Mouse (Mus musculus): ENCODE results near the gene Gas1. TPM values are rescaled to one million over a fixed set of nuclear protein-coding genes. Genes with fewer than 3 reads are reported as not detected.
A peak's percentile ranks its signal among the peaks of the same experiment; 100 is the strongest.

The Gas1 gene
- polyA plus RNA-seq, 1 experiment, result 9.3 TPM

DNA sequence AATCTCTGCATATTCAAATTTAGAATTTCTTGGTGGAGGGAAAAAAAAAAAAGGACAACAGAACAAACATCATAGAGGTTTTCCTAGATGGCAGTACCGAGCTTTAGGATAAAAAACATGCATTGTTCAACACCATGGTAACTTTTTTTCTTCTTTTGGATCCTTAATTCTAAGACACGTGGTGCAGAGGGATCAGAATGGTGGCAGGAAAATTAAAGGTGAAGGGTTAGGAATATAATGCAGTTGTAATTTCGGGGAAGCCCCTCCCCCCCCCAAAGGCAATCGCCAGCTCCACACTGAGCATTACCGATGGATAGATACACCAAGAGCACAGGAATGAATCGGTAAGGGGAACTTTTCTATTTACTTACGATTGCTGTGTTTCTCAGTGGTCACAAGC is 2.2 kb downstream of the Gas1 start:
- Histone ChIP-seq H3K27ac (ENCODE audit: insufficient read depth, low read length) (no peak overlapping the region), H3K4me3 (ENCODE audit: insufficient read depth, low read length) (peak overlapping the region; percentile 38), H3K4me1 (ENCODE audit: control insufficient read depth, insufficient read depth, low read length) (no peaks in the 10 kb centered on the region)
- no peak for TF ChIP-seq POLR2A (IDR thresholded peaks at IDR 0.05; ENCODE audit: extremely low read depth, insufficient read depth, low read length)
- no peak for TF ChIP-seq CTCF (IDR thresholded peaks at IDR 0.05; ENCODE audit: extremely low read depth, insufficient read depth, low read length)

DNA sequence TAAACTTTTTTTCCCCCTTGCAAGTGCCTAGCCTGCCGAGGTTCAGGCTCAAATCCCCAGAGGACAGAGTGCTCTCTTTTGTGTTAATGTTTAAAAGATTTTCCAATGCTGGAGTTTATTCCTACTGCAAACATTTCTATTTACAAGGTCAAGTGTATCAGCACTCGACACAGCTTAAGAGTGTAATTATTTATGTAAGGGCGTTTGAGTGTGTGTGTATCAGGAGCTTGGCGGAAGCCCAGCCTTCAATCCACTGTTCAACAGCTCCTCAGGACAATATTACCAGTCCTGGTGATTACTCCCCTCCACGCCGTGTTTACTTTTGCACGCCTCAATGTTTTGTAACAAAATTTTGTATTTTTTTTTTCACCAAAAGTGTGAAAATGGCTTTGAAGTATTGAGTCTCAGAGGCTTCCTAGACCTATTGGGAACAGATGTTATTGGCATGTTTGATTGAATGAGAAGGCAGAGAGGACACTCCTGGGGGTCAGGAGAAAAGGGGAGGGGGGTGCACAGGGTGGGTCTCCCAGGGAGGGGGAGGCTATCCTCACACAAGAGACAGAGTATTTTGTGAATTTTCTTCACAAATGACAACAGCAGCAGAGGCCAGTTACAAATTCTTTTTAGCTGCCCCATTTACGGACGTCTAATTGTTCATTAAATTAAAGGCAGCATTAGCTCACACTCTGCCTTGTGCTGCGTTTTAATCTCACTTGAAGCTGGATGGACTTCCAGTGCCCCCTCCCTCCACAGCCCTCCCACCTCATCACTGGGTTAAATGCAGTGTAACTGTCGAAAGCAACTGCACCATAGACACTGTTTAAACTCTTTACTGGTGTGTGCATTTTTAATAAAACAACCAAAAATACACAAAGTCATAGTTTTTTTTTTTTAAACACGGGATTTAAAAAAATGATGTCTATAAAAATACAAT is 3.3 kb downstream of the Gas1 start:
- no peak overlapping the region for H3K27ac ChIP-seq (ENCODE audit: insufficient read depth, low read length)
- H3K4me1 ChIP-seq (ENCODE audit: control insufficient read depth, insufficient read depth, low read length), result no peaks in the 10 kb centered on the region
- TF ChIP-seq CTCF (IDR thresholded peaks at IDR 0.05; ENCODE audit: extremely low read depth, insufficient read depth, low read length), result no peak
- TF ChIP-seq POLR2A (IDR thresholded peaks at IDR 0.05; ENCODE audit: extremely low read depth, insufficient read depth, low read length), result no peak
- no peak overlapping the region for H3K4me3 ChIP-seq (ENCODE audit: insufficient read depth, low read length)

DNA sequence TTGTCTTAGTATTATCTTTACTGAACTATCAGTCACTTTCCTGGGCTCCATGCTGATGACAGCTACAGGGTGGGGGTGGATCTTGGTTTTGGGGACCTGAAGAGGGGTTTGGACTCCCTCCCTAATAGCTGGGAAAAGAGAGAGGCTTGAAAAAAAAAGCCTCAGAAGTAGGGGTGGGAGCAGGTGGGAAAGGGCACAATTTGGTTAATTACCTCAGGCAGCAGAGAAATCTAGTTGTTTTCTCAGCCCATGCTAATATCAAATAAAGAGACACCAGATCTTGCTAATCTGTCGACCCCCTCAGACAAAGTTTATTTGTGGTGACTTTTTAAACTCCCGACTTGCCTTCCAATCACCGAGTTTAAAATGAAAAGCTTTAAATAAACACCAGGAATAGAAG is 4.0 kb downstream of the Gas1 start:
- H3K27ac ChIP-seq (ENCODE audit: insufficient read depth, low read length), result no peak overlapping the region
- no peaks in the 10 kb centered on the region for H3K4me1 ChIP-seq (ENCODE audit: control insufficient read depth, insufficient read depth, low read length)
- H3K4me3 ChIP-seq (ENCODE audit: insufficient read depth, low read length), result no peak overlapping the region
- TF ChIP-seq POLR2A (IDR thresholded peaks at IDR 0.05; ENCODE audit: extremely low read depth, insufficient read depth, low read length), result no peak
- no peak for TF ChIP-seq CTCF (IDR thresholded peaks at IDR 0.05; ENCODE audit: extremely low read depth, insufficient read depth, low read length)

DNA sequence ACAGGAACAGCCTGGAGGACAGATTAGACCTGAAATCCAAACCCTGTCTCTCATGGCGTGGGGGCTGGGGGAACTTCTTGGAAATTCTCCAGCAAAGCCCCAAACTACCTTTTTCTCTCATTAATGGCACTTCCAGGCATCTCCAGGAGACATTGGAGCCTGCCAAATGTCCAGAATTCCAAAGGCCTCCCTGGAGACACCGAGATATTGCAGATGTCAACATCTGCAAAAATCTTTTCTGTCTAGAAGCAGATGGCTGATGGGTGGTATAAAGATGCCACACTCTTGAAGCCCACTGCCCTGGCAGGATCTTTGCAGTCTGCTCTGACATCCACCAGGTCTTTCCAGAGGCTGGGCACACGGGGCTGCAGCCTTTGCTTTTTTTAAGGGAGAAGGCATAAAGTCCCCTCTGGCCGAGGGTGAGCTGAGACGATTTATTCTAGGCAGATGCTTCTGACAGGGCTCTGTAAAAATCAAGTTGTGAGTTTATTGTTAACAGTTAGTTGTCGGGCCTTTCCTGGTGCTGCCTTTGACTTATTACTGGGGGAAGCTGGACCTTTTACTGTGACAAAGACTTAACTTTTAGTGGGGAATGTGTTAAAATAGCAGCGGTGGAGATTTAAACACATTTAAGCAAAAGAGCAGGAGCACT is 4.7 kb downstream of the Gas1 start:
- H3K4me1 ChIP-seq (ENCODE audit: control insufficient read depth, insufficient read depth, low read length), result no peaks in the 10 kb centered on the region
- H3K27ac ChIP-seq (ENCODE audit: insufficient read depth, low read length), result no peak overlapping the region
- TF ChIP-seq CTCF (IDR thresholded peaks at IDR 0.05; ENCODE audit: extremely low read depth, insufficient read depth, low read length), result no peak
- no peak for TF ChIP-seq POLR2A (IDR thresholded peaks at IDR 0.05; ENCODE audit: extremely low read depth, insufficient read depth, low read length)
- H3K4me3 ChIP-seq (ENCODE audit: insufficient read depth, low read length), result no peak overlapping the region

DNA sequence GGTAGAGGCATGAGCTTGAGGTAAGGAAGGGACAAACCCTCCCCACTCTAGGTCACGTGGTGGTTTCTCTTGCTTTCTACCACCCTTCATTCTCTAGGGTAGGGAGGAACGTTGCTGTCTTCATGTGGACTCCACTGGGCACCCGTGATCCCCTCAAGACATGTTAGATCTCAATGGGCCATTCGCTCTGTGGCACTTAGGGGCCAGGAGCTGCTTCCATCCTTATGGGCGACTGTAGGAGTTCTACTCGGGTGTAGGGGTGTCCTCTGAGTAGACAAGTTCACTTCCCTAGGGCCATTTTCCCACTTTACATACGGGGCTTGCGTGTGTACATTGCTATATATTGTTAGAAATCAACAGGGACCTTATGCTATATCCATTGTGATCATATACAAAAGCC is 5.4 kb downstream of the Gas1 start:
- no peak for TF ChIP-seq CTCF (IDR thresholded peaks at IDR 0.05; ENCODE audit: extremely low read depth, insufficient read depth, low read length)
- no peak for TF ChIP-seq POLR2A (IDR thresholded peaks at IDR 0.05; ENCODE audit: extremely low read depth, insufficient read depth, low read length)
- no peaks in the 10 kb centered on the region for H3K4me1 ChIP-seq (ENCODE audit: control insufficient read depth, insufficient read depth, low read length)
- no peak overlapping the region for H3K4me3 ChIP-seq (ENCODE audit: insufficient read depth, low read length)
- no peak overlapping the region for H3K27ac ChIP-seq (ENCODE audit: insufficient read depth, low read length)

DNA sequence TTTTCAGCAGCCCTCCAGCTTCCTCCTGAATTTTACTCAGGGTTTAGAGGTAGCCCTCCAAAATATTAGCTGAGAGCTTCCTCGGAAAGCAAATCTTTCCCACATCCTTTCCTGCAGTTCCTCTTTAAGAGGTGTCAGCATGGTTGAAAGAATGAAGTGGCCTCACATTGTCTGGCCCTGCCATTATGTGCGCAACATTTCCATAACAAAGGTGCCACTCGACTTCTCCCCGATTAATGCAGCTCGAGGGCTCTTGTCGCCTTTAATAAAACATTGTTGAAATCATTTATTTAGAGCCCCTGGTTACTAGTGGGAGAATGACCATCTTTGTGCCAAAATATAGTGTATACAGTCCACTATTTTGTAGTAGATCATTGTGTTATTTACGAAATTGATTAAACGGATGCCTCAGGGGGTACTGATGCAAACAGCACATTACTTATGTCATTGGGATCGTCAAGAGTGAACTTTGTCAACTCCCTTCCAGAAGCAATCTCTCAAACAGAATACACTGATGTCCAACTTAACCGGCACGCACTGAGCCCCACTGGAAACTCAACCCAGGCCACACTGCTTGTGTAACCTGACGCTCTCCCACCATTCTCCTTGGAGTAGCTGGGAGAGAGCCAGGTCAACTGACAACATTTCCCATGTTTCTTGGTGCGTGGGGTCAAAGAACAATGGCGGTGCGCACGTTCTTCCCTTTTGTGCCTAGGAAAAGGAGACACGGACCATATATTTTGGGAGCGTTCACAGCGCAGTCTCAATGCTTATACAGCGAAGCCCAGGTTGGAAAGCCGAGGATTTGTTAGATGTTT is 6.1 kb downstream of the Gas1 start:
- no peaks in the 10 kb centered on the region for H3K4me1 ChIP-seq (ENCODE audit: control insufficient read depth, insufficient read depth, low read length)
- TF ChIP-seq POLR2A (IDR thresholded peaks at IDR 0.05; ENCODE audit: extremely low read depth, insufficient read depth, low read length), result no peak
- TF ChIP-seq CTCF (IDR thresholded peaks at IDR 0.05; ENCODE audit: extremely low read depth, insufficient read depth, low read length), result no peak

DNA sequence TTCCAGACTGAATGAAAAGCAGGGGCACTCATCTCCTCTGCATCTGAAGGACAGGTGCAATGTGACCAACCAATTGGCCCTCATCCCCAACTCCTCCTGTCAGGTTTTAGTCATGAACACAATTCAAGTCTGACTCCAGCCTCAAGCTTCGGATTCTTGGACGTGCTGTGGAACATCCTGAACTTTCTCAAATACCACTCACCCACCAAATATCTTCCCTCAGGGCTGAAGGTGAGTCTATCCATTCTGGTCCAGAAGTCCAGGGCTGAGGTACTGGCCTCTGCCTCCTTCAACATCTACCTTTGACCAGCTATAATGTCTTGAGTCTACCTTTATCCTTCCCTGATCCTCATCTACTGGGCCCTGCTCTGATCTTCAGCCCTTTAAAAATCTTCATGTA is 8.1 kb downstream of the Gas1 start:
- Histone ChIP-seq H3K4me3 (ENCODE audit: insufficient read depth, low read length) (no peak overlapping the region), H3K4me1 (ENCODE audit: control insufficient read depth, insufficient read depth, low read length) (no peaks in the 10 kb centered on the region)
- TF ChIP-seq POLR2A (IDR thresholded peaks at IDR 0.05; ENCODE audit: extremely low read depth, insufficient read depth, low read length), result no peak
- no peak for TF ChIP-seq CTCF (IDR thresholded peaks at IDR 0.05; ENCODE audit: extremely low read depth, insufficient read depth, low read length)

More for the DNA sequence above, 6.1 kb downstream of the Gas1 start:
- Histone ChIP-seq H3K4me3 (ENCODE audit: insufficient read depth, low read length) (no peak overlapping the region), H3K27ac (ENCODE audit: insufficient read depth, low read length) (no peak overlapping the region)

DNA sequence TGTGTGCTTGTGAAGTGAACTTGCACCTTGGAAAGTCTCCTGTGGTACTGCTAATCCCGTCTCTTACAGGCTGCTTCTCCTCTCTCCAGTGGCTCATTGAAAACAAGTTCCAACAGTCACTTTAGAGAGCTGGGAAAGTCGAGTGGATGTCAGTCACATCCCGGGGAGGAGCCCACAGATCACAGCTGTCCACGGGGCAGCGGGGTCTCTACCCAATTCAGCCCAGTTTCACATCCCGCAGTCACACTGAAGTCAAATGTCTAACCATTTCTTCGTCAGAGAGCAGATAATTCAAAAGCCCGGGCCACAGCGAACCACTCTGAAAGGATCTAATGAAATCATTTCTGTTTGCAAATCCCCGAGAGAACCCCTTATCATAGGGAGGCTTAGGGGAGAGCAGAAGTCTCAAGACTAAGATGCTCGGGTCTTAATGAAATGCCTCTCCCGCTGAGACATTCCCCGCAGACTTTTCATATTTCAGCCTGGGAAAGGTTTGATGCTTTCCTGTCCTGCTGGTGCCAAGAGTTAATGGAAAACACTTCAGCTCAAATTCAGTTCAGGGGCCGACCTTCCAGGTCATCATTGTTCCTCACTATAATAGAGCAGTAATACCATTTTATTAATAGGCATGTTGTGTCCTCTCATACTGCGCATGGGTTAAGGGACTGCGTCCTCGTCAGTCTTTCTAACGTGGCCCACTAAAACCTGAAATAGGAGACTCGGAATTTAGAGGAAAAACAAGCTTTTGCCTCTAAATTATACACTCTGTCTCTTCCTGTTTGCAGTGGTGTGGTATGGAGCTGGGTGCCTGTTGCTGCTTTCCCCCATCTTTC is 20.7 kb downstream of the Gas1 start:
- no peaks in the 10 kb centered on the region for H3K4me1 ChIP-seq (ENCODE audit: control insufficient read depth, insufficient read depth, low read length)
- TF ChIP-seq CTCF (IDR thresholded peaks at IDR 0.05; ENCODE audit: extremely low read depth, insufficient read depth, low read length), result no peak
- TF ChIP-seq POLR2A (IDR thresholded peaks at IDR 0.05; ENCODE audit: extremely low read depth, insufficient read depth, low read length), result no peak
- no peak overlapping the region for H3K27ac ChIP-seq (ENCODE audit: insufficient read depth, low read length)
- no peak overlapping the region for H3K4me3 ChIP-seq (ENCODE audit: insufficient read depth, low read length)

More for the DNA sequence above, 8.1 kb downstream of the Gas1 start:
- no peak overlapping the region for H3K27ac ChIP-seq (ENCODE audit: insufficient read depth, low read length)

All from cortical plate, adult 2 months (tissue).